Mouse (Mus musculus) frontal cortex, postnatal 25 days (tissue): ENCODE results near the gene Igdcc3.
"Not testable (repeated sequence)": the region's sequence is repeated elsewhere in the genome, so short reads cannot be mapped to it uniquely, and the experiment has no call there.

Experiments
- DNase-seq, 2 experiments: peaks; one replicate each; pipeline ENCODE4 v3.0.0; 2022; ENCODE audit warnings: low spot score in 2 of 2

The Igdcc3 gene

GRCm38 (mm10) chr9:65202165-65202754, 61.3 kb downstream of the Igdcc3 start:
- DNase-seq = no peak

GRCm38 (mm10) chr9:65205049-65205815, 64.2 kb downstream of the Igdcc3 start:
- DNase-seq = no peak

GRCm38 (mm10) chr9:65207041-65207815, 66.2 kb downstream of the Igdcc3 start:
- not testable (repeated sequence) for DNase-seq

- no peak for DNase-seq
These were observed 67.5 kb downstream of the Igdcc3 start for GRCm38 (mm10) chr9:65208293-65209179.

GRCm38 (mm10) chr9:65211598-65211997, 70.6 kb downstream of the Igdcc3 start:
- DNase-seq = no peak

DNA sequence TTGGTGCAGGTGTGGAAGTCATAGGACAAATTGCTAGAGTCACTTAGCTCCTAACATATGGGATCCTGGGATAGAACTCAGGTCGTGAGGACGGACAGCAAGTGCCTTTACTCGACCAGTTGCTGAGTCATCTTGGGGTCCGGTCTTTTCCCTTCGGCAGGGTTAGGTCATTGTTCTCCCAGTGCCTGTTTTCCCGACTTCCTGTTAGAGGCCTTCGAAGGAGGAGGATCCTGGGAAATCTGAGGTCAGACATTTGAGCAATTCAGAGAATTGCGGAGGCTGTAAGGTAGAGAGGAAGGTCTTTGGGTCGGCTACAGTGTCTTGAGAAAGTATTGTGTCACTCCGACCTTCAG, 73.4 kb downstream of the Igdcc3 start:
- DNase-seq = no peak

DNA sequence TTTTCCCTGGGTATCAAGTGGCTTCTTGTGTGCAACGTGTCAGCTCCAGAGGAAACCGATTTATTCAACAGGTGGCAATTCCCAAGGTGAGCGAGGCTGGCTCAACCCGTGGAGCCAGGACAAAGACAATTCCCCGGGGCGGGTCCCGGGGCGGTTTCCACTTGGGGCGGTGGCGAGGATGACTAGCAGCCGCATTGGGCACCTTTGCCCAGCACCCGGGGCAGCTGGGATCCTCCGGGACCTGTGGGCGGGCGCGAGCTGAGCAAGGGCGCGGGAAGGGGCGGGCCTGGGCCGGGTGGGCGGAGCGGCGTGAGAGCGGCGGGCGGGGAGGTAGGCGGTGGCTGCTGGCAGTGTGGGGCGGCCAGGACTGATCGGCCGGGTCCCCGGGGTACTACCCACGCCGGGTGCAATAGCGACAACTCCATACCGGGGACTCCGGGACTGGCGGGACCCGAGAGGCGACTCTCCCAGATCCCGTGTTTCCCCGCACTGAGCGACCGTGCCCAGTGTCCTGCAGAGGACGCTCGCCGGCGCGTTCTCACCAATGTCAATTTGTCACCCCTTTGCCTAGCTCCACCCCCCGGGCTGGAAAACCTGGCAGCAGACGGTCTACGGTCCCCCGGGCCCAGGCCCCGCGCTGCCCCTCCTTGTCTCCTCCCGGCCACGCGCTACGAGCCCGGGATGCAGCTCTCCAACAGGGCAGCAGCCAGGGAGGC, 73.9 kb downstream of the Igdcc3 start:
- DNase-seq = peak; percentile 59 to 64

DNA sequence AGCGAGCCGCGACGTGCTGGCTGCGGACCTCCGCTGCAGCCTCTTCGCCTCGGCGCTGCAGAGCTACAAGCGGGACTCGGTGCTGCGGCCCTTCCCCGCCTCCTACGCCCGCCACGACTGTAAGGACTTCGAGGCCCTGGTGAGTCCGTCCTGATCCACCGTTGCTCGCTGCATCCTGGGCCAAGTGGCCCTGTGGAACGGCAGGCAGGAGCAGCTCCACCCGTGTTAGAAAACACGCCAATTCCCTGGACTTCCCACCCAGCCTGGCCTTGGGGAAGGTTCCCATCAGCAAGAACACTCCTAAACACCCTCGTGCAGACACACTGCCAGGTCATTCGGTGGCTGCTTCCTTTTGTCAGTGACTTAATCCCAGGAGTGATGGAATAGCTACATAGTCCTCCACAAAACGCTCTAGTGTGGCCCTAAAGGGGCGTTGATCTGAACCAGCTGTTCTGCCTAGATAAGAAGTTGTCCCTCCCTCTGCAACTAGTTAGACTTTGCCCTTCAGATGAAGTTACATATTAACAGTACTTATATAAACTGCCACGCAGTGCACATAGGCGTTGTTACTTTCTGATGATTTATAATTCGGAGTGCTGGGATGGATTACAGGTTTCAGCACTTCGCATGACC, 74.6 kb downstream of the Igdcc3 start:
- no peak for DNase-seq

DNA sequence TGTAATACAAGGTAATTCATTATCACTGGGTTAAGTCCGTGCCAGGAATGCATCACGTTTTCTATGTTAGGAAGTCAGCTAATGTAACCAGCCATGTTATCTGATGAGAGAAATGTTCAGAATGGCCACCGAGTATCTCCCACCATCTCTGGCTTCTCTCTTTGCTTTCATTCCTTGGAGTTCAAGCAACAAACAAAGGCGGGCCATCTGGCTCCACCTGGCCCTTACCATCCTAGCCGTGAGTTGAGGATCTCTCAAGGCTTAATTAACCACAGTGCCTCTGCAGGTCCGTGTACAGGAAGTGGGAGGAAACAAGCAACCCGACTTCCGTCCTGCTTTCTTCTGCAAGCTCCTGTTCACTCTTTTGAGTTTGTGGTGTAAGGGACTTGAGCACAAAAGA, 76.0 kb downstream of the Igdcc3 start:
- no peak for DNase-seq

GRCm38 (mm10) chr9:65217661-65218060, 76.7 kb downstream of the Igdcc3 start:
- no peak for DNase-seq

DNA sequence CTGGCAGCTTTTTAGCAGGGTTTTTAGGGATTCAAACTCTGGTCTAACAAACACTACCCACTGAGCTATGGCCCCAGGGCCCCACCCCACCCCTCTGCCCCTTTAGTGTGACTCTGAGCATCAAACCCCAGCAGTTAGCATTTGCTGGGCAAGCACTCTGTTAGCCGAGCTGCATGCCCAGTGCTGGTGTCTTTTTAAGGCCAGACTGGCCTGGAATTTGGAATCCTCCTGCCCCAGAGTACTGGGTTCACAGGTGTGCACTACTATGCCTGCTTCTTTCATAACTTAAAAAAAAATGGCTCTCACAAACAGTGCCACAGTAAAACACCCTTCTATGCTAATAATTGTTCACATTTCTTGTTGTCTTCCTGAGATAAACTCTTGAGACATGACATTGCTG, 77.9 kb downstream of the Igdcc3 start:
- DNase-seq = no peak

GRCm38 (mm10) chr9:65220398-65220797, 79.4 kb downstream of the Igdcc3 start:
- not testable (repeated sequence) for DNase-seq

- no peak for DNase-seq
These were observed 82.9 kb downstream of the Igdcc3 start for GRCm38 (mm10) chr9:65223927-65224326.

GRCm38 (mm10) chr9:65225795-65226194, 84.8 kb downstream of the Igdcc3 start:
- no peak for DNase-seq

- no peak for DNase-seq
These were observed 89.3 kb downstream of the Igdcc3 start for GRCm38 (mm10) chr9:65230250-65230649.

DNA sequence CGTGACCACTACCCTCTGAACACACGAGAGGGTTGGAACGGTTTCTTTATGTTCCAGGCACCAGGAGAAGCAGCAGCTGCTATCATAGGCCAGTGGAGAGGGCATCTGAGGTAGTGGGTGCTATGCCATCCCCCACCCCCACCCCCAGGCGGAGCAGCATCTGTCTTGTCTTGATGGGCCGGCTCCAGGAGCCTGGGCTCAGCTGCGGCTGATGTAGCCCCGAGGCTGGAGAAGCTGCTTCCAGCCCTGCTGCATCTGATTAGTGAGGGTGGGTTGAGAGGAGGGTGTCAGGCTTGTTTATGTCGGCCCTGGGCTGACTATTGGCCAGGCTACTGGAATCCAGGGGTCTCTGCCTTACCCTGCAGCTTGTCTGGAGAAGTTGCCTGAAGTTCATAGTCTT, 90.3 kb downstream of the Igdcc3 start:
- no peak for DNase-seq

DNA sequence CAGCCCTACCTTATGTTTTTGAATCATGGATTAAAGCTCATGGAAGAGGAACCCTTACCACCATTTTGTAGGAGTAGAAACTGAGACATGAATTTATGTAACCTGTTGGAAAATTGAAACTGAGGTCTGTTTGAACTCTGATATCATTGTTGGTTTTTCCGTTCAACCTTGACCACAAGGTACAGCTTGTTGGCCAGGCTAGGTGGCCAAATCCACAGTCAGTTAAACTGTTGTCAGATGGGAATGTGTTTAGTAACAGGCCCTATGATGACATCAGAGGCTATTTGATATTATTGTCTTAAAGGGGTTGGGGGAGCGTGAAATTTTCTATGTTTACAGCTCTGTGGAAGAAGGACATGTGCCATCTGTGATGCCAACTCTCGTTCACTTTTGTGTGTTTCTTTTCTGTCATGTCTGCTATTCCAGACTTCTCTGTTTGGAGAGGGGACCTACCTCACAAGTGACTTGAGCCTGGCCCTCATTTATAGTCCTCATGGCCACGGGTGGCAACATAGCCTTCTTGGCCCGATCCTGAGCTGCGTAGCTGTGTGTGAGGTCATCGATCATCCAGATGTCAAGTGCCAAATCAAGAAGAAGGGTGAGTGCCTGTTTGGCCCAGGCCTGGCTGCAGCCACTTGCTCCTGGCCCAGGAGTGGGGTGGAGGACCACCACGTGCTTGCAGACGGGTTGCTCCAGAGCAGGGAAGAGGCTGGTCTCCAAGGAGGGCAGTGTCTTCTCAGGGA, 92.4 kb downstream of the Igdcc3 start:
- no peak for DNase-seq

DNA sequence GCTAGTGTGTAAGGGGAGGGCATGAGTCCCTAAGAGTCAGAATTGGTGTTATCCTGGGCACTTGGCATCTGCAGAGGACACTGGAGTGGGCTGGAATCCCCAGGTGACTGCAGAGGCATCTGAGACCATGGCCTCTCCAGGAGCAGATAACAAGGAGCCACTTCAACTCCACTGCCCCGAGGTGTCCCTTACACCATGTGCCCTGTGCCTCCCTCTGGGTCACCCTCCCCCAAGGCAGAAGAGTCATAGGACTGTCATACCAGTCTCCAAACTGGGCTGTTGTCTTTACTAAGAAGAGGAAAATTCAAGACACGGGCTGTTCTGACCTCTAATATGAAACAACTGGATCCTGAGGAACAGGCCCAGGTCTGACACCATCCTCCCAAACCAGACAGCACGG, 93.7 kb downstream of the Igdcc3 start:
- DNase-seq = no peak
